Mouse (Mus musculus) liver, adult (tissue): ENCODE results near the gene Wfdc6a.

ENCODE experiments used
- GATA4 ChIP-seq: IDR thresholded peaks from 2 replicates; pipeline ENCODE4 v1.6.1; 2014; ENCODE audit warnings: mild to moderate bottlenecking, low read length; ENCODE audit not compliant: insufficient replicate concordance

The Wfdc6a gene

DNA sequence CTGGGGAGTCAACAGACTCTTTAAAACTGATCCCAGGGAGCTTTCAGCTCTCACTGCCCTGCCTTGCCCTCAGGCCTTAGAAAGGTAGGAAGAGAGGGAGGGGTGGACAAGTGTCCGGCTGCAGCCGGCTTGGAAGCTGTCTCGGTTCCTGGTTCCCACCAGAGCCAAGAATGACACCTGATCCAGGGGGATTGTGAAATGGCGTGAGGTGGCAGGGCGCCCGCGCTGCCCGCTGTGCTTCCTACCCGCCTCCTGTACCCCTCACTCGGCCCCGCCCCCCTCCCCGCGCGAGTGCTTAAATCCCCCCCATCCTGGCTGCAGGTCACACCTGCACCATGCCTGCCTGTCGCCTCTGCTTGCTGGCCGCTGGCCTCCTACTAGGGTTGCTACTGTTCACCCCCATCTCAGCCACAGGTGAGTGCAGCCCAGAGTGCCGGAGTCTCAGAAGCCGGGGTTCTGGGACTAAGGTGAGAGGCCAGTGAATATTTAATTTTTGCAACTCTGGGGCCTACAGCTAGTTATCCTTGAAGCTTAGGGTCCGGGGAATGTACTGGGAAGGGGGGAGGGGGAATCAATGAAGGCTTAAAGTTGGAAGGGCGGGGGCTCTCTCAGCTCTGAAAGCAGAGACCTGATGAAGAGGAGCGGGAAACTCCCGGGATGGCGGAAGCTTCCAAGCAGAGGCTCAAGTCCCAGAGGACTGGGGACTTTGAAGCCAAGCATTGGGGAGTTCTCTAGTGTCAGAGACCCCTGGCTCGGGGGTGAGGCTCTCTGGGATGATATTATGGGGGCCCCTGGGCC lies 22.7 kb downstream of the Wfdc6a start, which contains the start of gene Wfdc2:
TSS of gene Wfdc2 (plus strand) at position 23 of the 798 bp plus-strand sequence.
- TF ChIP-seq GATA4: no peak

GRCm38 (mm10) chr2:164560106-164560505 lies 25.1 kb downstream of the Wfdc6a start:
- no peak for TF ChIP-seq GATA4

DNA sequence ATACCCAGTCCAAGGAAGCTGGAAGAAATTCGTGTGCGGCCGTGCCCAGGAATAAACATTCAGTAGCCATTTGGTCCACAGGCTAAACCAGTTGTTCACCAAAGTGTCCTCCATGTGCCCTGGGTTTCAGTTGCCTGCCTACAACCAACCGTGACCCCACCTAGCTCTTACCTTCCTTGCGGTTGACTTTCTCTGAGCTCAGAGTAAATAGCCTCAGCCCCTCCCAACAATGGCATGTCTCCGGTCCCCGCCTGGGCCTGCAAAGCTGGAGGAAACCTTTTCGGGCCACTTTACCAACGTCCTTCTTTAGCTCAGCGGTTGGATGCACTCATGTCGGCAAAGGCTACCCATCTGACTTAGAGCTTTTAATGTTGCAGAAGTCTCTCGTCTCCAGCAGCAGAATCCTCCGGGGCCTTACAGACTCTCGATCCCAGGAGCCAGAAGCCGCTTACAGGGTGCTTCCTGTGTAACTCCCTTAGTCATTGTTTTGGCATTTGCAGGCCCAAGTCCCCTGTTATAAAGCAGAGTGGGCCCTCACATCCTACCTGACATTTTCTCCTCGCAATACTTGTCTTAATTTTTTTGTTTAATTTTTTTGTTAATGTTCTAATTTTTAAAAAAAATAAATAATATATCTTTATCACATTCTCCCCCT lies 26.1 kb downstream of the Wfdc6a start:
- TF ChIP-seq GATA4: no peak

DNA sequence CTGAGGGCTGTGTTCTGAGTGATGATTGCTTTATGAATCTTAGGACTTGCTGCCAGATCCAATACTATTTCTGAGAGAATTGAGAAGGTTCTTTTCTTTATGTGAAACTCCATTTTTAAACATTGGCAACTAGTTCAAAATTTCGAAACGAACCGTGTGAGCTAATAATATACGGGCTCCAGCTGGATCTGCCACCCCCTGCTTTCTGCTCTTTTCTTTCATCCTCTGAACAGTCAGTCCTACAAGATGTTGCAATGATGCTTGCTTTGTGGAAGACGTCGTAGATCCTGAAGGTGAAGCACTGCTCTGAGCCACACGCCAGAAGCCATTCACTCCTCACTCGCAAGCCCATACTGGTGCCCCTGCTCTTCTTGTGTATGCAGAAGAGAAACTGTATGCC lies 26.8 kb downstream of the Wfdc6a start:
- no peak for TF ChIP-seq GATA4

- no peak for TF ChIP-seq GATA4
Observed at GRCm38 (mm10) chr2:164551502-164551901, 33.7 kb downstream of the Wfdc6a start.

DNA sequence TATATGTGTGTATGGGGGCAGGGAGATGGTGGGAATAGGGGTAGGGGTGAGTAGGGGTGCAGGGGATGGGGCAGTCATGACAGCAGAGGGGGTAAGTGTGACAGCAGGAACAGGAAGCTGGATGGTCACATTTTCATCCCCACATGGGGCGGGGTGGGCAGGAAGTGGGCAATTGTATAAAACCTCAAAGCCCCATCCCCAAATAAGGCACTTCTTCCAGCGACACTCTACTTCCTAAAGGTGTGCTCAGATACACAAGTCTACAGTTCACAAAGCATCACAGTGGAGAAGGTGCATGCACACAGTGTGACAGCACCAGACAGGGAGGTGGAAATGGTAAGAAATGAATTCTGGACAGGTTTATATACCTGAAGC lies 34.4 kb downstream of the Wfdc6a start:
- no peak for TF ChIP-seq GATA4

DNA sequence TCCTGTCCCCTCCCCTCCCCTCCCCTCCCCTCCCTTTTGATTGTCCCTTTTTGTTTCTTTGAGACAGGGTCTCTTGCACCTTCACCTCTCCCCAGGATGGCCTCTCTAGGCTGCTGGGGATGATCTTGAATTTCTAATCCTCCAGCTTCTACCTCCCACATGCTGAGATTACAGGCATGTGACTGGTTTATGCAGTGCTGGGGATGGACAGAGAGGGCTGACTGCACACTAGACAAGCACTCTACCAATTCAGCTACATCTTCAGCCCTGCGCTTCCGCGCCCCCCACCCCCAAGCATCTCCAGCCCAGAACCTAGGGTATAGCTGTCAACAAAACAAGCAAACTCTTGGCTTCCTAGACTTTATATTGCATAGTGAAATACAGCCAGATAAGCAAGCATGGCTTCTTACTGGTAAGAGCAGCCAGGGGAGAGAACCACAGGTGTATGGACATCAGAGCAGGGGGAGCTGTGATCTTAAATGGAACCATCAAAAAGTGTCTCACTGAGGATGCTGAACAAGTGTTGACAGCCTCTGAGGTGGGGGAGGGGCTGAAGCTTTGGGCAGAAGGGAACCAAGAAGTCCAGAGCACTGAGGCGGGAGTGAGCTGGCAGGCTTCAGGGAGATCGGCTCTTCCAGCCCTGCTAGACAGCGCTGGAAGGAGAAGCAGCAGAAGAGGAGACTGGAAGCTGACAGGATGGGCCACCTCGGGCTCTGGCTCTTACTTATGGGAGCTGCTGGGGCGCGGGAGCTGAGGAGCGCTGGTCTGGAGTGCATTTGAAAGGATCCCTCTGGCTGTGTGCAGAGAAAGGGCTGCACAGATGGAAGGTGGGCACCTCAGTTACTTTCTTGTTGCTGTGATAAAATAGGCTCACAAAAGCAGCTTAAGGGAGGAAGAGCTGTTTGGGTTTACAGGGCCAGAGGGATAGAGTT lies 35.0 kb downstream of the Wfdc6a start:
- TF ChIP-seq GATA4: no peak

DNA sequence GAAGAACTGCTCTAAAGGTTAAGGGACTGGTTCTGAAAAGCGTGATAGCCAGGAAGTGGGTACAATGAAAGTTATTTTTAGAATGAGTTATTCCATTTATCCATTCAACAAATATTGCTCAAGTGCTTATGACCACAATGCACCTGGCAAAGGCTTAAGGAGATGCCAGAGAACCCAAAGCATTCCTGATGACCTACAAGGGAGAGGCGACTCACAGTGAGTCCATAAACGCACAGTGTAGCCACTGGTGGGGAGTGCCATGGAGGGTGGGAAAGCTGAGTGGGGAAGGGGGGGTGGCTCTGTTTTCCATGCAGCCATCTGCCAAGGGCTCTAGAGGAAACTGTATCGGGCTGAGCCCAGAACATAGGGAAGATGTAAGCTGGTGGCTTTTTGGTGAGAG lies 35.9 kb downstream of the Wfdc6a start:
- no peak for TF ChIP-seq GATA4

GRCm38 (mm10) chr2:164544454-164545097 lies 40.7 kb downstream of the Wfdc6a start:
- no peak for TF ChIP-seq GATA4

- no peak for TF ChIP-seq GATA4
Observed at GRCm38 (mm10) chr2:164543745-164544144, 41.5 kb downstream of the Wfdc6a start.

DNA sequence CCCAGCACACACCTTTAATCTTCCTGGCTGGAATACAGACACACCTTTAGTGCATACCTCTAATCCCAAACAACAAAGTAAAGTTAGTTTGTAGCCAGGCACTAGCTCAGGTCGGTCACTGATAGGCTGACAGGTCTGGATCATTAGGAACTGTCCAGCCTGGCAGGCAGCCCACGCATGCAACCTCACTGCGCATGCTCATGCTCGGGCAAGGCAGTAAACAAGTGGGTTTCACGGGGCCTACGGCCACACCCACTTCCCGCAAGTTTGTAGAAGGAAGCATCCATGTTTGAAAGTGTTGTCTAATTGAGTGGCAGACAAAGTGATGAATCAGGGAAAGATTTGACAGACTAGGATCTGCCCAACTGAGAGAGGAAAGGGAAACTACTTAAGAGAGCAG lies 42.6 kb downstream of the Wfdc6a start:
- TF ChIP-seq GATA4: no peak

DNA sequence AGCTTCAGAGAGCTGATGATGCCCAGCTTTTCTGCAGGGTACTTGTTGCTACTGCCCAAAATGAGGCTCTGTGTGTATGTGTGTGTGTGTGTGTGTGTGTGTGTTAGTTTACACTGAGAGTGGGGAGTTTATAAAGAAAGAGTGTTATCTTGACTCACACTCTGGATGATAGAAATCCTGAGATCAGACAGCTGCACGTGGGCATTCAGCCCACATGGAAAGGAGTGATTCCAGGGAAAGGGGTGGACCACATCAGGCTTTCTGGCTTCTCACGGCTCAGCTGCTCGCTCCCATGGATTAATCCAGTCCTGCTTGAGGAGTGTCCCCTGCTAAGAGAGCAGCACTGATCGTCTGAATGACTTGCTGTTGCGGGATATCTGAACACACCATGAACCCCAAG lies 43.1 kb downstream of the Wfdc6a start:
- TF ChIP-seq GATA4: no peak

DNA sequence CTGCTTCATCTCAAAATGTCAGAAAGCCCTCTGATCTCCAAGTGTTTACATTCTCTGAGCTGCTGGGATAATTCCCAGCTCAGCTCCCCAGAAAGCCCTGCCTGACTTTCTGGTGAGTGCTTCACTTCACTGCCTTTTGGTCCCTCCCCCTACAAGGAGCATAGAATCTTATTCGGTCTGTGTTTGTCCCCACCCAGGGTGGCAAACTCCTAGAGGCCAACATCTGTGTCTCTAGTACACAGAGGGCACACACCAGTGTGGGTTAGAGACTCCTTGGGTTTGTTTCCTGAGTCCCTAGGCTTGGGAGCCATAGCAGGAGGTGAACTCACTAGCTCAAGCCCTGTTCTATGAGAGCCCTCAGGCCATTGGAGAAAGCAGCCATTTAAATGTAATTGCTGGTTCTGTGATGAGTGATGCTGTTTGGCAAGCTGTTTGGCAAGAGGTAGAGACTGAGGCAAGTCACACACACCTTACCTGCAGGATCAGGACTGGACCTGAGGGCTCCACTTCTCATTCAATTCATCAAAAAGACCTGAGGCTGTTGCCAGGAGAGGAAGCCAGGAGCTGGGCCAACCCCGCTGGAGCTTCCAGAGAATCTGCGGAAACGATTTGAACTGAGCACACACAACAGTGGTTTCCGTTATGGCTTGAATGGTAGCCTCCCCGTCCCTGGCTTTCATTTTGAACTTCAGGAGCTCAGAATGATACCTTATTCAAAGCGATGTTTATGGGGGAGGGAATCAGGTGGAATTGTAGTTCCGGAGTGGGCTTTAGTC lies 44.4 kb downstream of the Wfdc6a start:
- TF ChIP-seq GATA4: no peak

DNA sequence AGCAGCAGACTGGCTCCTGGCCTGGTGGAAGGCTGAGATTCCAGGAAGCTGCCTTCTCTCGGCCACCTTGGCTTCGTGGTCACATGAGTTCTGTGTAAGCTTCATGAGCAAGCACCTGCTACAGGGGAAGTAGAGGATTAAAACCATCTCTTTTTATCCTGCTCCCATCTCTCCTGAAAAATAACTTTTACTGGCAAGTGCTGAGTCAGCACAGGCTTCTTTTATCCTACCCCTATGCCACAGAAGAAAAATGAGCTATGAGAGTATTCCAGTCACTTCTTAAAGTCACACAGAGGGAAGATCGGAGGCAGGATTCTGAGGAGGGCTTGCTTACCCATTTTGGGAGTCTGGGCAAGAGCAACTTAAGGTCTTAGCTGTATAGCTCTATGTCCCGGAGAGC lies 48.2 kb downstream of the Wfdc6a start:
- TF ChIP-seq GATA4: no peak
